Mouse (Mus musculus): ENCODE measurements around the gene C1qtnf2. TPM values are rescaled to one million over a fixed set of nuclear protein-coding genes. Genes with fewer than 3 reads are reported as not detected.
A peak's percentile ranks its signal among the peaks of the same experiment; 100 is the strongest.

The C1qtnf2 gene
- polyA plus RNA-seq, 1 experiment from 2014 or later, result 0.93 TPM

DNA sequence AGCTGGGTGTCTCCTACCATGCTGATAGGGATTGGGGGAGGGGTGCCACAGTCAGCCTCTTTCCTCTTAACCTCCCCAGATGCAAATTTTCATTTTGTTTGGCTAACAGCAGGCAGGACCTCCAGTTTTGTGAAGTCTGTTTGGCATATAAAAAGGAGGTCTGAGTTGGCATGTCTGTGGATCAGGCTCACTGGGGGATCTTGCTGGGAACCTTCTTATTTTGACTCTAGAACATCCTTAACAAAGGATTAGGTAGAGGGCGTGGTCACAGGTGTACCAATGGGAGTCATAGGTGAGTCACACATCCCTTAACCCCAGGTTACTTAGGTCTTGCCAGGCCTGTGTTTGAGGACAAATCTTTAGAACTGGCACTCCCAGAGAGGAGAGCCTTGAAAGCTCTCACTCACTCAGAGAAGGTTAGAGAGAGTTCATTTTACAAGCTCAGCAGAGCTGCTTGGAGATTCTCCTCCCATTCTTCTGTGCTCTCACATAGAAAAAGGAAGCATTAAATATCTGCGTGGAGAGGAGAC, 38.6 kb downstream of the C1qtnf2 start:
- Histone ChIP-seq H3K4me1 (ENCODE audit: control insufficient read depth, insufficient read depth, low read length) (no peaks in the 10 kb centered on the region), H3K27ac (replicated peaks; ENCODE audit: low read depth, low read length) (no peak overlapping the region), H3K9ac (ENCODE audit: low read length) (no peak overlapping the region), H3K4me2 (ENCODE audit: low read depth, severe bottlenecking) (no peak overlapping the region), H3K36me3 (ENCODE audit: control insufficient read depth, insufficient read depth, low read length) (no peaks in the 10 kb centered on the region), H3K4me3 (ENCODE audit: low read depth, low read length) (no peak overlapping the region), H3K27me3 (ENCODE audit: control insufficient read depth, insufficient read depth, low read length) (no peaks in the 10 kb centered on the region), H3K9me3 (ENCODE audit: control insufficient read depth, low read length) (no peaks in the 10 kb centered on the region)
- no peak for ATAC-seq (ENCODE audit: insufficient number of reproducible peaks, low FRiP score, low TSS enrichment, low read depth)
- WGBS, result 77% methylated on average over 2 of the region's 2 CpGs
- no peak for DNase-seq (ENCODE audit: low spot score)

DNA sequence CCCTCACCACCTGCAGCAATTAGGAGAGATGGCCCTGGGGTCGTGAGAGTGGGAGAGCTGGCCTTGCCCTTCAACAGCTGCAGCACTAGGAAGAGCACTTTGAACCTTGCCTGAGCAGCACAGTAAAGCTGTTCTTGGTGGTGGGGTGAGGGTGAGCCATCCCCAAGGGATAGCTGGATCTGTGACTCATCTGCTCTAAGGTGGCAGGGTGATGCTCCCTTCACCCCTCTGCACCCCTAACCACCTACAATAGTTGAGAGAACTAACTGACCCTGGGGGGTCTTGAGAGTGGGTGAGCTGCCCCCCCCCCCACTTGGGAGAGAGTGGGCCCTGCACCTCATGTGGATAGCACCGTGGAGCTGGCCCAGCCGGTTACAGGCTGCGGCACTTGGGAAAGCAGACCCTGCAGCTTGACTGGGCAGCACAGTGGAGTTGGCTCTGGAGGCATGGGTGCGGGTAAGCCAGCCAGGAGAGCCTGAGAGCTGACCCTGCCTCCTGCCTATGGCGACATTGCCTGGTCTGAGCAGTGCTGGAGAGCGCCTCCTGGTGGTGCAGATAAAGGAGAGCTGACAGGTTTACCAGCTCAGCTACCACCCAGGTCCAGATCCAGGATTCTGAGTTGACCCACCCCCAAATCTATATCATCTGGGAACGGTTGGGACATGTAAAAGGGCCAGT, 42.4 kb downstream of the C1qtnf2 start:
- no peaks in the 10 kb centered on the region for H3K9me3 ChIP-seq (ENCODE audit: control insufficient read depth, low read length)
- DNase-seq (ENCODE audit: low spot score) (peak; percentile 71), ATAC-seq (ENCODE audit: insufficient number of reproducible peaks, low FRiP score, low TSS enrichment, low read depth) (0 out of 2 replicates have a peak, but pooled peaks have one; percentile 58)
- no peak overlapping the region for H3K27ac ChIP-seq (replicated peaks; ENCODE audit: low read depth, low read length)
- H3K9ac ChIP-seq (ENCODE audit: low read length), result no peak overlapping the region
- WGBS, result 34% methylated on average over 8 of the region's 8 CpGs
- H3K4me1 ChIP-seq (ENCODE audit: control insufficient read depth, insufficient read depth, low read length), result no peaks in the 10 kb centered on the region
- no peaks in the 10 kb centered on the region for H3K27me3 ChIP-seq (ENCODE audit: control insufficient read depth, insufficient read depth, low read length)
- no peak overlapping the region for H3K4me3 ChIP-seq (ENCODE audit: low read depth, low read length)
- no peaks in the 10 kb centered on the region for H3K36me3 ChIP-seq (ENCODE audit: control insufficient read depth, insufficient read depth, low read length)
- H3K4me2 ChIP-seq (ENCODE audit: low read depth, severe bottlenecking), result no peak overlapping the region

DNA sequence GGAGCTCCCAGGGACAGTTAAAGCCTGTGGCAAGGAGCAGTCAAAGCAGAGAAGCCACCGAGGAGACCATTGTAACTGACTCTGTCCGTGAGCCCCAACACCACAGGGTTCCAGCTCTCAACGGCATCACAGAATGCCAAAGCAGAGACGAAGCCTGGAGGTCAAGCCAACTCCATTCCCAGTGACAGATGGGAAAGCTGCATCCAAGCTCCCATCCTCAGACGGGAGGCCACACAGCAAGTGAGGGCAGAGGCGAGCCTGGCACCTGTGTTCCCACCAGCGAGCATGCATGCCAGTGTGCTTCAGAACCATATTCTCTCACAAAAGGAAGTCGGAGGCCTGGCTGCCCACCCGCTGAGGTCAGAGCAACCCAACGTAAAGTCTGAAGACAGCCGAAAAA, 43.6 kb downstream of the C1qtnf2 start:
- DNase-seq (ENCODE audit: low spot score), result no peak
- Histone ChIP-seq H3K36me3 (ENCODE audit: control insufficient read depth, insufficient read depth, low read length) (no peaks in the 10 kb centered on the region), H3K4me1 (ENCODE audit: control insufficient read depth, insufficient read depth, low read length) (no peaks in the 10 kb centered on the region), H3K9me3 (ENCODE audit: control insufficient read depth, low read length) (no peaks in the 10 kb centered on the region), H3K27me3 (ENCODE audit: control insufficient read depth, insufficient read depth, low read length) (no peaks in the 10 kb centered on the region), H3K4me2 (ENCODE audit: low read depth, severe bottlenecking) (no peak overlapping the region), H3K4me3 (ENCODE audit: low read depth, low read length) (no peak overlapping the region), H3K9ac (ENCODE audit: low read length) (no peak overlapping the region), H3K27ac (replicated peaks; ENCODE audit: low read depth, low read length) (no peak overlapping the region)
- 83% methylated on average over 11 of the region's 11 CpGs for WGBS
- ATAC-seq (ENCODE audit: insufficient number of reproducible peaks, low FRiP score, low TSS enrichment, low read depth), result no peak

DNA sequence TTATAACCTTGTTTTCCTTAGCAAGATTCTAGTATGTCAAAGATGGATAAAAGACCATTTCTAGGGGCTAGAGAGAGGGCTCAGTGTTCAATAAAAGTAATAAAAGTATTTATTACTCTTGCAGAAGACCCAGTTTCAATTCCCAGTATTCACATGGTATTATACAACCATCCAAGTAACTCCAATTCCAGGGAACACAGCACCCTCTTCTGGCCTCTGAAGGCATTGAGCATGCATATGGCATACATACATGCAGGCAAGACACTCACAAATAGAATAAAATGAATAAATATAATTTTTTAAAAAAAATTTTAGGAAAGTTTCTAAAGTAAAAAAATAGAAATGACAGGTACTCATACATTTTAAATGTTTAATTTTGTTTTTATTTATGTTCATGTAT, 44.0 kb downstream of the C1qtnf2 start:
- H3K36me3 ChIP-seq (ENCODE audit: control insufficient read depth, insufficient read depth, low read length), result no peaks in the 10 kb centered on the region
- H3K4me3 ChIP-seq (ENCODE audit: low read depth, low read length), result no peak overlapping the region
- no peak for ATAC-seq (ENCODE audit: insufficient number of reproducible peaks, low FRiP score, low TSS enrichment, low read depth)
- DNase-seq (ENCODE audit: low spot score), result no peak
- H3K9me3 ChIP-seq (ENCODE audit: control insufficient read depth, low read length), result no peaks in the 10 kb centered on the region
- H3K4me2 ChIP-seq (ENCODE audit: low read depth, severe bottlenecking), result no peak overlapping the region
- no peaks in the 10 kb centered on the region for H3K27me3 ChIP-seq (ENCODE audit: control insufficient read depth, insufficient read depth, low read length)
- no peaks in the 10 kb centered on the region for H3K4me1 ChIP-seq (ENCODE audit: control insufficient read depth, insufficient read depth, low read length)
- no peak overlapping the region for H3K9ac ChIP-seq (ENCODE audit: low read length)
- H3K27ac ChIP-seq (replicated peaks; ENCODE audit: low read depth, low read length), result no peak overlapping the region

DNA sequence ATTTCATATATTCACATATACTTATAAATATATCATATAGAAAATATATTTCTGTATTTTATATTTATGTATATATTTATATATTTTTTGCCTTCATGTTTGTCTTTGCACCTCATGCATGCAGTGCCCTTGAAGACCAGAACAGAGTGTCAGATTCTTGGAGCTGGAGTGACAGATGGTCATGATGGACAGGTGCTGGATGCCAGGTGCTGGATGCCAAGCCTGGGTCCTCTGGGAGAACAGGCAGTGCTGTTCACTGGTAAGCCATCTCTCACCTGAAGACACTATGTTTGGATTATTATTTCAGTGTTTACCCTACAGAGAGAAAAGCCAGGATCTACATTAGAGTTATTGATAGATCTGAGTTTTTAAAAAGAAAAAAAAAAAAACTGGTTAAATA, 44.7 kb downstream of the C1qtnf2 start:
- no peak for DNase-seq (ENCODE audit: low spot score)
- Histone ChIP-seq H3K27me3 (ENCODE audit: control insufficient read depth, insufficient read depth, low read length) (no peaks in the 10 kb centered on the region), H3K27ac (replicated peaks; ENCODE audit: low read depth, low read length) (no peak overlapping the region), H3K9ac (ENCODE audit: low read length) (no peak overlapping the region), H3K4me1 (ENCODE audit: control insufficient read depth, insufficient read depth, low read length) (no peaks in the 10 kb centered on the region), H3K36me3 (ENCODE audit: control insufficient read depth, insufficient read depth, low read length) (no peaks in the 10 kb centered on the region), H3K9me3 (ENCODE audit: control insufficient read depth, low read length) (no peaks in the 10 kb centered on the region), H3K4me2 (ENCODE audit: low read depth, severe bottlenecking) (no peak overlapping the region), H3K4me3 (ENCODE audit: low read depth, low read length) (no peak overlapping the region)
- no peak for ATAC-seq (ENCODE audit: insufficient number of reproducible peaks, low FRiP score, low TSS enrichment, low read depth)

DNA sequence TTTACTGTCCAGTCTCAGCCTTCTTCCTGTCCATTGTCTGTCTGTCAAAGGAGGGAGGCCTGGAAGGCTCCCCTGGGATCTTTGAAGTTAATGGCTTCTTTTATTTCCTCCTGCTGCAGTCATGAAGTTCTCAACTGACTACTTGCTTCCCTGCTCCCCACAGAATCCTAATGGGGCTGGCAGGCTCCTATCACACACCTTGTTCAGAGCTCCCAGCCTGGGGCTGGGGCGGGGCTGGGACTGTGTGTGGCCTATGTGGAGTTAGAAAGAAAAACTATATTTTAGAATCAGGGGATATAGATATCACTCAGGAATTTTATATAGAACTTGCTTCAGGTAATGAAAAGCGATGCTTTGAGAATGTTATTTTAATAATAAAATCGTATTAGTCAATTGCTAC, 46.4 kb downstream of the C1qtnf2 start:
- H3K27me3 ChIP-seq (ENCODE audit: control insufficient read depth, insufficient read depth, low read length), result no peaks in the 10 kb centered on the region
- H3K36me3 ChIP-seq (ENCODE audit: control insufficient read depth, insufficient read depth, low read length), result no peaks in the 10 kb centered on the region
- no peak overlapping the region for H3K27ac ChIP-seq (replicated peaks; ENCODE audit: low read depth, low read length)
- no peak overlapping the region for H3K9ac ChIP-seq (ENCODE audit: low read length)
- no peak for DNase-seq (ENCODE audit: low spot score)
- no peak for ATAC-seq (ENCODE audit: insufficient number of reproducible peaks, low FRiP score, low TSS enrichment, low read depth)
- H3K9me3 ChIP-seq (ENCODE audit: control insufficient read depth, low read length), result no peaks in the 10 kb centered on the region
- H3K4me2 ChIP-seq (ENCODE audit: low read depth, severe bottlenecking), result no peak overlapping the region
- H3K4me3 ChIP-seq (ENCODE audit: low read depth, low read length), result no peak overlapping the region
- H3K4me1 ChIP-seq (ENCODE audit: control insufficient read depth, insufficient read depth, low read length), result no peaks in the 10 kb centered on the region
- WGBS, result 86% methylated on average over 3 of the region's 3 CpGs

DNA sequence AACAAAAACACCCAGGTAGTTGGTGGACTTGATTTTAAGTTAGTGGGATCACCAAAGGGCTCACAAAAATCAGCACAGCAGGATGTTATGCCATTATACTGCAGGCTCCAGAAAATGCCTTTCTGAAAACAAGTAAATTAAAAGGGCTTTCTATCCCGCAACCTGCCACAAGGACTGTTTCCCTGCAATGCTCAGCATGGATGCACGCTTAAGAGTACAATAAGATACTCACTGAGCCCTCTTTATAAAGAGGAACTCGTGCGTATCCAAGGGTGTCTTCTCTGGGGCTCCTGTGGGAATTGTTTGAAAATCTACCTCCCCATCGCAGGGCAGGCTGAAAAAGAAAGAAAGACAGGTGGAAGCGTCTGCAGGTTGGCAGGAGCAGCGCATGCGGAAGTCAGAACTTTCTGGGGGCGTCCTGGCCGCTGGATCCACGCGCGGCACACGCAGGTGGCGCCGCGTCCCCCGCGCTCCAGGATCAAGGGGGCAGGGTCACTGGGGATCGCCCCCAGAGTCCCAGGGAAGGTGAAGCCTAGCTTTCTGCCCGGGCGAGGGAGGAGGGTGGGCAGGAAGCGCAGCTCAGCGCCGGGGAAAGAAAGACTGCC, 54.1 kb downstream of the C1qtnf2 start:
- Histone ChIP-seq H3K4me3 (ENCODE audit: low read depth, low read length) (peak overlapping the region; percentile 87), H3K36me3 (ENCODE audit: control insufficient read depth, insufficient read depth, low read length) (no peaks in the 10 kb centered on the region), H3K9me3 (ENCODE audit: control insufficient read depth, low read length) (no peaks in the 10 kb centered on the region), H3K4me2 (ENCODE audit: low read depth, severe bottlenecking) (peak overlapping the region; percentile 85), H3K27me3 (ENCODE audit: control insufficient read depth, insufficient read depth, low read length) (no peaks in the 10 kb centered on the region), H3K9ac (ENCODE audit: low read length) (peak overlapping the region; percentile 86), H3K27ac (replicated peaks; ENCODE audit: low read depth, low read length) (peak overlapping the region; percentile 82), H3K4me1 (ENCODE audit: control insufficient read depth, insufficient read depth, low read length) (peaks cover 8% of the 10 kb centered on the region)
- ATAC-seq (ENCODE audit: insufficient number of reproducible peaks, low FRiP score, low TSS enrichment, low read depth), result 0 out of 2 replicates have a peak, but pooled peaks have one; percentile 5
- DNase-seq (ENCODE audit: low spot score), result no peak
- WGBS, result under 1% methylated on average over 23 of the region's 25 CpGs

DNA sequence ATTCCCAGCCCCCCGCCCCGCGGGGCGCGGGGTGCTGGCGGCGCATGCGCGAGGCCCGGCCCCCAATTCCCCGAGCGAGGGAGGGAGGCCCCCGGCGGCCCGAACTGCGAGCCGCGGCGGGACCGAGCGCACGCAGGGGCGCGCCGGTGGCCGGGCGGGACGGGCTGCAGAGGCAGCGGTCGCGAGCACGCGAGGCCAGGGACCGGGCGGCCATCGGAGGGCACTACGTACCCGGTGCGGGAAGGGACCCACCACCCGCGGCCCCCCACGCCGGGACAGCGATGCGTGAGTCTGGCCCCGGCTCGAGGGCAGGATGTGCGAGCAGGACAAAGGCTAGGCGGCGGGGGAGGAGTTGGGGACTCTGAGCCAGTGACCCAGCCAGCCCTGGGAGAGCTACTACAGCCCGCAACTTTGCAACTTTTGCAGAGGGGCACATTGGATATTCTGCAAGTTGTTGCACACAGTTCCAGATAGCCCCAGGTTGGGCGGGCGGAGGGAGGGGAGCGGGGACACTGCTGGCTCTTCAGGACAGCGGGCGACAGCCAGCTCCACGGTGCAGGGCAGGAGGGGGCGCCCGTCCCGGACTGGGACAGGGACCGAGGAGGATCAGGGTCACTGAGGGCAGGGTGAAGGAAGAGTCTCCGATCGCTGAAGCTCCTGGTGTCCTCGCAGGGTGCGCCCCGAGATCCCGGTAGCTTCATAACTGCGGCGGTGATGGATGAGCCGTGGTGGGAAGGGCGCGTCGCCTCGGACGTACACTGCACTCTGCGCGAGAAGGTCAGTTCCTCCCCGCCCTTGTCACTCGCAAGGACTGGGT, 54.8 kb downstream of the C1qtnf2 start, which contains the start of gene Ccnjl:
TSS of gene Ccnjl (plus strand) at position 102 of the 817 bp plus-strand sequence.
- ATAC-seq (ENCODE audit: insufficient number of reproducible peaks, low FRiP score, low TSS enrichment, low read depth) (peak; percentile 82), DNase-seq (ENCODE audit: low spot score) (peak; percentile 85)
- H3K27me3 ChIP-seq (ENCODE audit: control insufficient read depth, insufficient read depth, low read length), result no peaks in the 10 kb centered on the region
- peaks cover under 1% of the 10 kb centered on the region; the same call in 1 of the 2 replicates for H3K36me3 ChIP-seq (ENCODE audit: control insufficient read depth, insufficient read depth, low read length)
- H3K27ac ChIP-seq (replicated peaks; ENCODE audit: low read depth, low read length), result peak within 1 kb of the TSS; percentile 82
- H3K4me1 ChIP-seq (ENCODE audit: control insufficient read depth, insufficient read depth, low read length), result peaks cover 8% of the 10 kb centered on the region
- H3K9me3 ChIP-seq (ENCODE audit: control insufficient read depth, low read length), result no peaks in the 10 kb centered on the region
- H3K9ac ChIP-seq (ENCODE audit: low read length), result peak within 1 kb of the TSS; percentile 86
- peak within 1 kb of the TSS; percentile 87 for H3K4me3 ChIP-seq (ENCODE audit: low read depth, low read length)
- peak within 1 kb of the TSS; percentile 85 for H3K4me2 ChIP-seq (ENCODE audit: low read depth, severe bottlenecking)
- under 1% methylated on average over 72 of the region's 79 CpGs for WGBS

Measured in limb, embryonic 11.5 days (tissue).